Mouse (Mus musculus) brain, embryonic 14.5 days (tissue): Measurements from ENCODE around the gene Cd2ap.

Source experiments
- CTCF ChIP-seq: fragments of 200-500 bp; IDR thresholded peaks from 2 replicates; pipeline ENCODE4 v1.5.1; 2012; ENCODE audit warnings: inconsistent platforms, mild to moderate bottlenecking, moderate library complexity, borderline replicate concordance; ENCODE audit not compliant: insufficient read depth, insufficient read length; ENCODE audit errors: extremely low read depth
- POLR2A ChIP-seq: fragments of 200-500 bp; IDR thresholded peaks from 2 replicates; pipeline ENCODE4 v1.6.1; 2012; ENCODE audit warnings: mild to moderate bottlenecking, inconsistent platforms, borderline replicate concordance; ENCODE audit not compliant: poor library complexity, insufficient read depth, insufficient read length, severe bottlenecking; ENCODE audit errors: extremely low read depth

DNA sequence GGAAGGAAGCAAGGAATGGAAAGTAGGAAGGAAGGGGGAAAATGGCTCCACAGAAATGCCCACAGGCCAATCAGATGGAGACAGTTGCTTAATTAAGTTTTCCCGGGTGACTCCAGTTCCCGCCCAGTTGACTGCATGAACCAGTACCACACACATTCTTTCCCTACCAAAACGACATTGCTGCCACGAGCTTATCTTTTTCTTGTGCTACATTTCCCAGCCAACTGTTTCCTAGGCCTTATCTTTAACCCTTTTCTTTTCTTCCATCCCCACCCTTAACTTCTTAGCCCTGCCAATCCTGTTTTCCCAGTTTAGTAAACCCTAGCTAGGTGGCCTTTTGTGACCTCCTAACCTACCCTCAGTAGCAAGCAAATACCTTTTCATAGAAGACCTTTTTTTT lies 7.9 kb upstream of the Cd2ap start:
- TF ChIP-seq CTCF (no peak), POLR2A (no peak)
